Mouse (Mus musculus): Measurements from ENCODE around the gene Sypl. TPM values are rescaled to one million over a fixed set of nuclear protein-coding genes. Genes with fewer than 3 reads are reported as not detected.

Gene Sypl
- polyA plus RNA-seq, 1 experiment = 48.2 TPM

DNA sequence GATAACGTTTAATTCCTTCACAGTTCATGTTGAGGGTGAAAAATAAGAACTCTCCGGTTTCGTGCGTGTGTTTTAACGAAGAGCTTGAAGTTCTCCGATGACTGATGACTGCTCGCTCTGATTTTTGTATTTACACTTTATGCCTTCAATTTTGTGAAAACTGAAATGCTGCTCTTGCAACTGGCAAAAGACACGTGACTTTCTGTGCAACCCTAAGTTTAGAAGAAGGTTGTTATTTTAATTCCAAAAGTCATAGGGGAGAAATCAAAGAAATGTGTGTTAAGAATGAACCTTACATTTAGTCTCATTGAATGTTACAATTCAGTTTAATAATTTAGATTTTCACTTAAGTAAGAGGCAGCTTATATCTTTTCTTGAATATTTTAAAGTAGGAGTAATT, 1.3 kb downstream of the Sypl start:
- H3K4me3 ChIP-seq (ENCODE audit: insufficient read depth, low read length) = peak overlapping the region; percentile 82
- H3K4me1 ChIP-seq (ENCODE audit: control insufficient read depth, insufficient read depth, low read length) = no peaks in the 10 kb centered on the region; the same call in 1 of the 2 replicates
- H3K27ac ChIP-seq (ENCODE audit: insufficient read depth, low read length) = peak overlapping the region; percentile 97; the same call in 1 of the 2 replicates
- no peak for TF ChIP-seq POLR2A (IDR thresholded peaks at IDR 0.05; ENCODE audit: extremely low read depth, insufficient read depth, low read length)
- no peak for TF ChIP-seq CTCF (IDR thresholded peaks at IDR 0.05; ENCODE audit: extremely low read depth, insufficient read depth, low read length)

DNA sequence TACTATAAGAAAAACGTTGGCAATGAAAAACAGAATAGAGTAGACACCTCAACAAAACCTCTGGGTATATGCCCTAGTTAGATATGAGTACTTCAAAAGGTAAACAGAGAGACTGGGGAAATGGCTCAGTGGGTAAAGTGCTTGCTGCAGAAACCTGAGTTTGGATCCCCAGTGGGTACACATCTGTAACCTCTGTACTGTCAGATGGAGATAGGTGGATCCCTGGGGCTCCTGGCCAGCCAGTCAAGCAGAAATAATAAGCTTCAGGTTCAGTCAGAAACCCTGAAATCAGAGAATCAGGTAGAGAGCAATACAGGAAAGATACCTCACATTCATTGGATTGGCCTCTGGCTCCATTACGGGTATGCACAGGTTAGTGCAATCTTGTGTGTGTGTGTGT, 3.5 kb downstream of the Sypl start:
- TF ChIP-seq CTCF (IDR thresholded peaks at IDR 0.05; ENCODE audit: extremely low read depth, insufficient read depth, low read length) (no peak), POLR2A (IDR thresholded peaks at IDR 0.05; ENCODE audit: extremely low read depth, insufficient read depth, low read length) (no peak)
- Histone ChIP-seq H3K4me3 (ENCODE audit: insufficient read depth, low read length) (no peak overlapping the region), H3K4me1 (ENCODE audit: control insufficient read depth, insufficient read depth, low read length) (peaks cover 1% of the 10 kb centered on the region; the same call in 1 of the 2 replicates), H3K27ac (ENCODE audit: insufficient read depth, low read length) (no peak overlapping the region)

DNA sequence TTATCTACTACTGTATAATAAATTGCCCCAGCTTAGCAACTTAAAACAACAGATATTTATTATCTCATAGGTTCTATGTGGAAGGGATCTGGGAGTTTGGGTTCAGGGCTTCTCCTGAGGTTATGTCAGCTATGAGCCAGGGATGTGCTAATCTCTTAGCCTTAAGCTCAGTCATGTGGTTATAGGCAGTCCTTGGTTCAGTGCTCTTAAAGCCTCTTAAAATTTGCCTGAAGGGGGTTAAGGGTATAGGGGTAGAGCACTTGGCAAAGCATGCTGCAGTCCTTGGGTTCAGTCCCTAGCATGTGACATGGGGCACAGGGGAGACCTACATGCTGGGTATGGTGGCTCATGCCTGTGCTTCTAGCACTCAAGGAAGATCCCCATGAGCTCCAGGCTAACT, 8.4 kb downstream of the Sypl start:
- TF ChIP-seq CTCF (IDR thresholded peaks at IDR 0.05; ENCODE audit: extremely low read depth, insufficient read depth, low read length) (no peak), POLR2A (IDR thresholded peaks at IDR 0.05; ENCODE audit: extremely low read depth, insufficient read depth, low read length) (no peak)

DNA sequence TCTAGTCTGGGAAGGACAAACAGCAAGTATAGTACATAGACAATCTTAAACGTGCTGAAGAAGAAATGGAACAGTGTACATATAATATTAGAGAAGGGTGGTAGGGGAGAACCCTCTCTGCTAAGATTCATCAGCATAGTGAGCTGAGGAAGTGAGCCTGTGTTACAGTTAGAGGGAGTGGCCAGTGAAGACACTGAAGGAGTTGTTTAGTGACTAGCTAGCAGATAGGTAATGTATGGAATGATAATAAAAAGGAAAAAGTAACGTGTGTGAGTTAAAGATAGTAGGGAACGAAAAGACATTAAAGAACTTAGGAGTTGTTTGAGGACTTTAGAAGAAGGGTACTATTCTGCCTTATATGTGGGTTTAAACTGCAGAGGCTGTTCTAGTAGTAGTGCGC, 10.2 kb downstream of the Sypl start:
- no peak overlapping the region for H3K4me3 ChIP-seq (ENCODE audit: insufficient read depth, low read length)
- TF ChIP-seq CTCF (IDR thresholded peaks at IDR 0.05; ENCODE audit: extremely low read depth, insufficient read depth, low read length) (no peak), POLR2A (IDR thresholded peaks at IDR 0.05; ENCODE audit: extremely low read depth, insufficient read depth, low read length) (no peak)
- no peak overlapping the region for H3K27ac ChIP-seq (ENCODE audit: insufficient read depth, low read length)
- H3K4me1 ChIP-seq (ENCODE audit: control insufficient read depth, insufficient read depth, low read length) = peaks cover 1% of the 10 kb centered on the region

More for the DNA sequence above, 8.4 kb downstream of the Sypl start:
- H3K27ac ChIP-seq (ENCODE audit: insufficient read depth, low read length) = no peak overlapping the region
- peaks cover 1% of the 10 kb centered on the region for H3K4me1 ChIP-seq (ENCODE audit: control insufficient read depth, insufficient read depth, low read length)
- no peak overlapping the region for H3K4me3 ChIP-seq (ENCODE audit: insufficient read depth, low read length)

DNA sequence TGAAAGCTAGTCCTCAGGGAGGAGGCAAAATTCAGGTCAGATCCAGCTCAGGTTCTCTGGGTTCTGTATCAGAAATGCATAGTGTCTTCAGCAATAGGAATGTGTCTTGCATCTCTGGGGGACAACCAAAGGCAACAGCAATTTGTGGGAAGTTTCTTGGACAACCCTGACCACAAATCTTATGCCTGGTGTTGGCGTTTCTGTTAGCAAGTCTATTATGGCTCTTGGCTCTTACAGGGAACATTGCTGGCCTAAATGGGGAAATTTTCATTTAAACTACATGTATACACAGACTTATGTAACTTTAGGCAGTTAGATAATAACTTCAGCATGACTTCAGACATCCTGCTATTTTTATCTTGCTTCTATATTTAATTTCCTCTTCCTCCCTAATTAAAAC, 18.6 kb downstream of the Sypl start:
- Histone ChIP-seq H3K4me3 (ENCODE audit: insufficient read depth, low read length) (no peak overlapping the region), H3K4me1 (ENCODE audit: control insufficient read depth, insufficient read depth, low read length) (no peaks in the 10 kb centered on the region), H3K27ac (ENCODE audit: insufficient read depth, low read length) (no peak overlapping the region)
- TF ChIP-seq CTCF (IDR thresholded peaks at IDR 0.05; ENCODE audit: extremely low read depth, insufficient read depth, low read length) (no peak), POLR2A (IDR thresholded peaks at IDR 0.05; ENCODE audit: extremely low read depth, insufficient read depth, low read length) (no peak)

DNA sequence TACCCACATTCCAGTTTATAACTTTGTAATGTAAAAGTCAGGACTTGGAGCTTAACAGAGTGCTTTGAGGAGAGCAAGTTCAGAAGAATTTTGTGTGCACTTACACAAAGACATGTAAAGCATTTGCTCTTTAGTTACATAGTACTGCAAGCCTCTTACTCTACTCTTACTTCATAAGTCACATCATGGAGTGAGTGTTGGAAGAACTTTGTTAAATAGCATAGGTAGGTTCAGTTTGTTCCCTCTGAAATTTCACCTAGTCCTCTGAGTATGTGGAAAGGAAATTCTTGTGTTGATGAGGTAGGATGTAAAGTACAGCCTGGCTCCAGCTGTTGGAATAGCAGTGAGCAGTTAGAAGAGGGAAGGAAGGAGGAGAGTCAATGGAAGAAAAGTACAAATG, 21.2 kb downstream of the Sypl start:
- Histone ChIP-seq H3K4me3 (ENCODE audit: insufficient read depth, low read length) (no peak overlapping the region), H3K4me1 (ENCODE audit: control insufficient read depth, insufficient read depth, low read length) (no peaks in the 10 kb centered on the region), H3K27ac (ENCODE audit: insufficient read depth, low read length) (no peak overlapping the region)
- TF ChIP-seq POLR2A (IDR thresholded peaks at IDR 0.05; ENCODE audit: extremely low read depth, insufficient read depth, low read length) = no peak
- TF ChIP-seq CTCF (IDR thresholded peaks at IDR 0.05; ENCODE audit: extremely low read depth, insufficient read depth, low read length) = no peak

DNA sequence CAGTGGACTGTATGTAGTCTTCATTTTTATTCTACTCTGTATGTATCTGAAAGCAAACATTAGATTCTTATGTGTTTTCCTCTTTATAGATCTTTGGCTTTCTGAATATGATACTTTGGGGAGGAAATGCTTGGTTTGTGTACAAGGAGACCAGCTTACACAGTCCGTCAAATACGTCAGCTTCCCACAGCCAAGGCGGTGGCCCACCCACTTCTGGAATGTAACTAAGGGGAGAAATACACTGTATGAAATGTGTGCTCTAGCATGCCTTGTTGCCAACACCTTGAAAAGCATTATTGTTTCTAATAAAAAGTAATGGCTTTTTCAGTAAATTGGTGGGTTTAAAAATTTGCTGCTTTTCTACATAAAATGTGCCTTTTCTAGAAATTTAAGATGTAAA, 21.8 kb downstream of the Sypl start:
- Histone ChIP-seq H3K4me3 (ENCODE audit: insufficient read depth, low read length) (no peak overlapping the region), H3K4me1 (ENCODE audit: control insufficient read depth, insufficient read depth, low read length) (no peaks in the 10 kb centered on the region), H3K27ac (ENCODE audit: insufficient read depth, low read length) (no peak overlapping the region)
- TF ChIP-seq POLR2A (IDR thresholded peaks at IDR 0.05; ENCODE audit: extremely low read depth, insufficient read depth, low read length) = no peak
- TF ChIP-seq CTCF (IDR thresholded peaks at IDR 0.05; ENCODE audit: extremely low read depth, insufficient read depth, low read length) = no peak

DNA sequence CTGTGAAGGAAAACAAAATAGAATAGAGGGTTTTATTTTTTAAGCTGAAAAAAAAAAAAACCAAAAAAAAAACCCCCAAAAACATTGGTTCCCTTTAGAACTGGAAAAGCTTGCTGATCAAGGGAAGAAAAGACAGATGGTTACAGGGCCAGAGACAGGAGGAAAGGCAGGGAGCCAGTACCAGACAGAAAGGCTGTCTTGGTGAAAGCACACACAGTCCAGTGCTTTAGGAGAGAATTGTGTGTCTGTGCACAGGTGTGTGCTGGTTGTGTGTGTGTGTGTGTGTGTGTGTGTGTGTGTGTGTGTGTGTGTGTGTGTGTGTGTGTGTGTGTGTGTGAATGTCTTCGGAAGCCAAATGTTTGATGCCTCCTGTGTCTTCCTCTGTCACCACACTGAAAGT, 28.9 kb downstream of the Sypl start:
- Histone ChIP-seq H3K4me3 (ENCODE audit: insufficient read depth, low read length) (no peak overlapping the region), H3K4me1 (ENCODE audit: control insufficient read depth, insufficient read depth, low read length) (peaks cover 3% of the 10 kb centered on the region; the same call in 1 of the 2 replicates), H3K27ac (ENCODE audit: insufficient read depth, low read length) (no peak overlapping the region)
- no peak for TF ChIP-seq POLR2A (IDR thresholded peaks at IDR 0.05; ENCODE audit: extremely low read depth, insufficient read depth, low read length)
- no peak for TF ChIP-seq CTCF (IDR thresholded peaks at IDR 0.05; ENCODE audit: extremely low read depth, insufficient read depth, low read length)

DNA sequence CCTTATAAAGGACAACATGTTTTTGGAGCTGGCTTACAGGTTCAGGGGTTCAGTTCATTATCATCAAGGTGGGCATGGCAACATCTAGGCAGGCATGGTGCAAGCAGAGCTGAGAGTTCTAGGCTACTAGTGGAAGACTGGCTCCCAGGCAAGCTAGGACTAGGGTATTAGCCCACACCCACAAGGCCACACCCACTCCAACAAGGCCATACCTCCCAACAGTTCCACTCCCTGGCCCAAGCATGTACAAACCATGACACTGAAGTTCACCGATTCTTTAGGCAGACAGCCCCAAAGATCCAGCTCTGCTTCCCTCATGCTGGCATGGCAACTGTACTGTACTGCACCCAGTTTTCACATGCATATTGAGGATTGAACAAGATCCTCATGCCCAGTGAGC, 29.4 kb downstream of the Sypl start:
- H3K4me3 ChIP-seq (ENCODE audit: insufficient read depth, low read length) = no peak overlapping the region
- H3K4me1 ChIP-seq (ENCODE audit: control insufficient read depth, insufficient read depth, low read length) = peaks cover 3% of the 10 kb centered on the region; the same call in 1 of the 2 replicates
- H3K27ac ChIP-seq (ENCODE audit: insufficient read depth, low read length) = no peak overlapping the region
- TF ChIP-seq POLR2A (IDR thresholded peaks at IDR 0.05; ENCODE audit: extremely low read depth, insufficient read depth, low read length) = no peak
- no peak for TF ChIP-seq CTCF (IDR thresholded peaks at IDR 0.05; ENCODE audit: extremely low read depth, insufficient read depth, low read length)

DNA sequence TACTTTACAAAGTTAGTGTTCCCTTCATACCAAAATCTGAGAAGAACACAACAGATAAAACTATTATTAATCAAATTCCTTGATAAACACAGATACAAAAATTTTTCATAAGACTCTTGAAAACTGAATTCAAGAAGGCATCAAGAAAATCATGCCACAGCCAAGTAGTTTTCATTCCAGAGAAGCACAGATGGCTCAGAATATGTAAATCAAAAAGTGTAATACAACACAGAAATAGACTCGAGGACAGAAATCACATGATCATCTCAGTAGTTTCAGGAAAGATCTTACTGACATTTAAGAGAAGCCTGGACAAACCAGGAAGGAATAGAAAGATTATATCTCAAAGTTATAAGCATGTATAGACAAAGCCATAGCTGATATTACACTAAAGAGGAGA, 32.6 kb downstream of the Sypl start:
- H3K27ac ChIP-seq (ENCODE audit: insufficient read depth, low read length) = no peak overlapping the region
- H3K4me3 ChIP-seq (ENCODE audit: insufficient read depth, low read length) = no peak overlapping the region
- TF ChIP-seq POLR2A (IDR thresholded peaks at IDR 0.05; ENCODE audit: extremely low read depth, insufficient read depth, low read length) = no peak
- no peak for TF ChIP-seq CTCF (IDR thresholded peaks at IDR 0.05; ENCODE audit: extremely low read depth, insufficient read depth, low read length)
- H3K4me1 ChIP-seq (ENCODE audit: control insufficient read depth, insufficient read depth, low read length) = peaks cover 3% of the 10 kb centered on the region; the same call in 1 of the 2 replicates
